Mouse (Mus musculus) bone marrow, adult 2 months (tissue): ENCODE measurements at regions not wholly inside any gene's neighbourhood (a gene's known extent, or its start where the extent isn't known, plus 50 kb on each side); places are given as distances from the start of the nearest gene placed in this dataset.

Experiments used
- CTCF ChIP-seq: fragments of 200-500 bp; IDR thresholded peaks from 2 replicates; pipeline ENCODE4 v1.5.1; 2011; ENCODE audit warnings: low read length, control low read depth; ENCODE audit not compliant: control insufficient read depth, insufficient read depth
- POLR2A ChIP-seq: fragments of 200-500 bp; IDR thresholded peaks from 2 replicates; pipeline ENCODE4 v1.6.1; 2011; ENCODE audit warnings: low read depth, mild to moderate bottlenecking, control low read depth, low read length, borderline replicate concordance; ENCODE audit not compliant: control insufficient read depth

- TF ChIP-seq CTCF (no peak), POLR2A (no peak)
These were observed 210.8 kb upstream of the Habp2 start for GRCm38 (mm10) chr19:56076128-56076527.
